Mouse (Mus musculus) fat pad, adult 2 months (tissue): ENCODE results near the gene Gm3159.
"Not testable (repeated sequence)": the region's sequence is repeated elsewhere in the genome, so short reads cannot be mapped to it uniquely, and the experiment has no call there.

Experiments
- DNase-seq: peaks from one replicate; pipeline ENCODE4 v3.0.0-alpha.2; 2011; ENCODE audit warnings: low read depth, low spot score; ENCODE audit errors: extremely low read depth

Gene Gm3159

DNA sequence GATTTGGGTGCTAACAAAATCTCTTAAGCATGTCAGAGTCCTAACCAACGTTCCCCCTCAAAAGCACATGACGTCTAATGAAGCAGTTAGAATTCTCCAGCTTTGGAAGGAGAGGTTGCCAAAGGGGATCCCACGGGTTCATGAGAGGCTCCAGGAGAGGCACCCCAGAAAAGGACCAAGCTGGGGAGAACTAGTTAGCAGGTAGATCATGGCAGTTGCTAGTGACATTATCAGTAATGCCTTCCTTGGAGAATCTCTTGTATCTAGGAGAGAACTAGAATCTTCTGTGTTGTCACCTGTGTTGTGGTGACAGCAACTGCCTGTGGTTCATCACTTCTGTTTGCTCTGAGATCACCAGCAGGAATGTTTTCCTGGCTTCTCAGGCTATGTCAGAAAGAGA lies at the start of gene Gm3159:
Gene Gm3159, plus strand, starts transcription at position 301 of the 400 bp plus-strand sequence.
- not testable (repeated sequence) for DNase-seq

DNA sequence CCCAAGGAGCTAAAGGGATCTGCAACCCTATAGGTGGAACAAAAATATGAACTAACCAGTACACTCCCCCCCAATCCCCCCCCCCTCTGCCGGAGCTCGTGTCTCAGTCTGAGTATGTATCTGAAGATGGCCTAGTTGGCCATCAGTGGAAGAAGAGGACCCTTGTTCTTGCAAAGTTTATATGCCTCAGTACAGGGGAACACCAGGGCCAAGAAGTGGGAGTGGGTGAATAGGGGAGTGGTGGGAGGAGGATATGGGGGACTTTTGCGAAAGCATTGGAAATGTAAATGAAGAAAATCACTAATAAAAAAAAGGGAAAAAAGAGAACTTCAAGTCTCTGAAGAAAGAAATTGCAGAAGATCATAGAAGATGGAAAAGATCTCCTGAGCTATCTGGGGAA lies 28.3 kb upstream of the Gm3159 start:
- not testable (repeated sequence) for DNase-seq

DNA sequence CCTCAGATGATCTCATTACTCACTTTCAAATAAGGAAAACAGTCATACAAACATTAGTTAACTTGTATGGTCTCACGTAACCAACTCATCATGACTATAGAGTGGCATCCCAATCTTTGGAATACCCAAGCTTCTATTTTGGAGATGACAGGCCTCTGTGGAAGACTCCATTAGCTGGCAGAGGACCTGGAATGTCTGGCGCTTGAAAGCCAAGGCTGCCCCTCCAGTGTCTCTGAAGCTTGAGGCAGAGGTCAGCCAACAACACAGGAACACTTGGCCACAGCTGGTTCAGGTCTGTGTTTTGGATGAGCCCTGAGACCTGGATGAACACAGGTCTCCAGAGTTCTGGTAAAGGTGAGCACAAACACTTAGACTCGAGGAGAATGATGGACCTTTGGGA lies 27.6 kb upstream of the Gm3159 start:
- DNase-seq: not testable (repeated sequence)

DNA sequence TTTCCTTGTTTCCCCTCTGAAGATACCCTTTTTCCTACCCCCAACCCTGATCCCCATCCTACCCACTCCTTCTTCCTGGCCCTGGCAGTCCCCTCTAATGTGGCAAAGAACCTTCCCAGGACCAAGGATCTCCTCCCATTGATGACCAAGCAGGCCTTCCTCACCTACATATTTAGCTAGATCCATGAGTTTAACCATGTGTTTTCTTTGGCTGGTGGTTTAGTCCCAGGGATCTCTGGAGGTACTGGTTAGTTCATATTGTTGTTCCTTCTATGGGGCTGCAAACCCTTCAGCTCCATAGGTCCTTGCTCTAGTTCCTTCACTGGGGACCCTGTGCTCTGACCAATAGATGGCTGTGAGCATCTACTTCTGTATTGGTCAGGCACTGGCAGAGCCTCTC lies 19.5 kb upstream of the Gm3159 start:
- not testable (repeated sequence) for DNase-seq

DNA sequence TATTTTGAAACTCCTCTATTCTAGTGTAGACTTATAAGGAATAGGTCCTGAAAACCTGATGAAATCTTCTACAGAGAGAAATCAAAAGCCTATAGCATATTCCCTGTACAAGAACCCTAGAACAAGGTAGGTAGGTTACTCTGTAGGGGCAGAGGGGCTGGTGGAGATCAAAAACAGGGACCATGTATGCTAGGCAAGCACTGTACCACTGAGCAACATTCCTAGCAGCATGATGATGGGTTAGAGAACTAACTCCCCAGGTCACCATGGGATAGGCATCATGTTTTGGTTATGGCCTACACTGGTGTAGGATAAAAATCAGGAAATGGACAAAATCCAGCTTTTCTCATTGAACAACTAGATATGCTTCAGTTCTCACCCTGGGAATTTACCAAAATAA lies 11.7 kb upstream of the Gm3159 start:
- DNase-seq: not testable (repeated sequence)

DNA sequence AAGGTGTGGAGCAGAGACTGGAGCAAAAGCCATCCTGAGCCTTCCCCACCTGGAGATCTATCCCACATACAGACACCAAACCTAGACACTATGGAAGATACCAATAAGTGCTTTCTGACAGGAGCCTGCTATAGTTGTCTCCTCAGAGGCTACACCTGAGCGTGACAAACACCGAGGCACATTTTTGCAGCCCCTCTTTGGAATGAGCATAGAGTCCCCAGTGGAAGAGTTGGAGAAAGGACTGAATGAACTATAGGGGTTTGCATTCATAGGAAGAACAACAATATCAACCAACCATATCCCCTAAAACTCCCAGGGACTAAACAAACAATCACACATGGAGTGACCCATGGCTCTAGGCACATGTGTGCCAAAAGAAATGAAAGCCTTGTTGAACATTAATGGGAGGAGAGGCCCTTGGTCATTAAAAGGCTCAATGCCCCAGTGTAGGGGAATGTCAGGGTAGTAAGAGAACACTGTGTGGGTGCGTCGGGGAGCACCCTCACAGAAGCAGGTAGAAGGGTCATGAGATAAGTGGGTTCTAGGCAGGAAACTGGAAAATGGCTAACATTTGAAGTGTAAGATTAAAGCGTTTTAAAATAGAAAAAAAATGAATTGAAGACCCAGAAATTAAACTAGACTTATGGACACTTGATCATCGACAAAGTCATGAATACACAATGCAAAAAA lies 4.3 kb upstream of the Gm3159 start:
- not testable (repeated sequence) for DNase-seq

DNA sequence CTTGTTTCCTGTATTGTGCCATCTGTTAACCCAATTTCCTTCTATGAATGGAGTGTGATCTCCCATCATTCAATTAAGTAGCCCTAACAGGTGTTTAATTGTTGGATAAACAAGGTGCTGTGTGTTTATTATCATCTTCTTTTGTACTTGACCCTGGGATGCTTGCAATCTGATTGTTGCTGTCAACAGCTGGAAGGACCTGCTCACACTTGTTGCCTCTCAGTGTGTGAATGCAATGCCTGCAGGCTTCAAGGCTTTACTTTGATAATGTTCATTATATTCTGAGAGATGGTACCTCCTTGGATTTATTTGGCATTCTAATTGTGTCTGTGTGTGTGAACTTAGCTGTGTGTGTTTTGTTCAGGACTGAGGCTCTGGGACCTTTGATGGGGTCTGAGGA lies 1.3 kb downstream of the Gm3159 start:
- DNase-seq: not testable (repeated sequence)

DNA sequence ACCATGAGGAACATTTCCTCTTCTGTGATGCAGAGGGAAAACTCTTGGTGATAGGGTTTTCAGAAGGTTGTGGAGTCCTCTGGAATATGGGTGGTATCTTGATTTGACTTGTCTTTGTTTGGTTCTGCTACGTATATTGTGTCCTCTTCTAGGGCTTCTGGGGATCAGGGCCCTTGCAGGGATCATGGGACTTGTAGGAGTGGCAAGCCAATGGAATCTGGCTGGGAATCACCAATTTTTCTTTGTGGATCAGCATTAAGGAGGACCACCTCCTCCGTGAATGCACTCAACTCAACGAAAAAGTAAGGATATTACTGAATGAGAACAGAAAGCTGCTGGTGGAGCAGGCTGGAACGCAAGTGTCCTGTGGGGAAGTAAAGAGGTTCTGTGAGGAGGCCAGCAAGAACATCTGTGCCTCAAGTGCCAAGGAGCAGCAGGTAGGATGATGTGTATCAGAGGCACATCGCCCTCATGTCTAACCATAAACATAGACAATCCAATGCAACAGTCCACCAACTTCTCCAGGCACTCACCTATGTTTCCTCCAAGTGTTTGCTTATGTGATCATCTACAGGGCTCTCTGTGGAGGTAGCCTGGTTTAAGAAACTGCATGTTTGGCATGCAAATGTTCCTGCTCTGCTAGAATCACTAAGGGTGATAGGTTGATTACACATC lies 2.9 kb downstream of the Gm3159 start:
- DNase-seq: not testable (repeated sequence)

DNA sequence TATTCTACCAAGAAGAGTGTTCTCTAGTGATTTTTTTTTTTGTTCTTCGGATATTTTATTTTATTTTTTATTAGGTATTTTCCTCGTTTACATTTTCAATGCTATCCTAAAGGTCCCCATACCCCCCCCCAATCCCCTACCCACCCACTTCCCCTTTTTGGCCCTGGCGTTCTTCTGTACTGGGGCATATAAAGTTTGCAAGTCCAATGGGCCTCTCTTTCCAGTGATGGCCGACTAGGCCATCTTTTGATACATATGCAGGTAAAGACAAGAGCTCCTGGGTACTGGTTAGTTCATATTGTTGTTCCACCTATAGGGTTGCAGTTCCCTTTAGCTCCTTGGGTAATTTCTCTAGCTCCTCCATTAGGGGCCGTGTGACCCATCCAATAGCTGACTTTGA lies 3.9 kb downstream of the Gm3159 start:
- not testable (repeated sequence) for DNase-seq

DNA sequence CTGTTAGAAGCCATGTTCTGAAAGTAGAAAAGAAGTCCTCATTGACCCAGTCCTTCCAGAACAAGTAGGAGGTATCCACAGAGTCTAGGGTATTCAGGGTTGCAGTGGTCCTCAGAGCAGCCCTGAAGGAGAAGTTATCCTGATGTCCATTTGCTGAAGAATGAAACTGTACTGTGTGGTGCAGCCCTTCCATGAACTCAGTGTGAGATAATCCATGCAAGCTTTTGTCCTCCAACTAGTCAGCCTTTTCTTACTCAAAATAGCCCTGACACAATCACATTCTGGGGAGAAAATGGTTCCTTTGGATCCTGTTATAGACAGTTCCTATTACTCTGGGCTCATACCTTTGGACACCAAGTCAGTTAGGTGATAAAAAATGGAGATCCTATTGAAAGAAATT lies 6.5 kb downstream of the Gm3159 start:
- DNase-seq: not testable (repeated sequence)

DNA sequence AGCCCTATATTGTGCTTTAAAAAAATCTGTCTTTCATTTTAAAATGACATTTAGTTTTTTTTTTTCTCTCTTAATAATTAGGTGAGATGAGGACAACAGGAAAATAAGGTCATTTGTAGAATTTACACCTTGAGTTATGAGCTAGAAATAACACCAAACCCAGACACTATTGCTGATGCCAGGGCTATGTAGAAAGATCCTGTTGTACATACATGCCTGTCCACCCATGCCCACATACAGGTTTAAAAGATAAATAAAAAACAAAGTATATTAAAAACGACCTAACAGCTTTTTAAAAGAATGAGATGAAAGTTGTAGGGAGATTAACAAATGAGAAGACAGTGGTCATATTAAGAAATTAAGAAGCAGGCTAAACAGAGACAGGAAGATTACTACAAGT lies 12.6 kb downstream of the Gm3159 start:
- DNase-seq: not testable (repeated sequence)

DNA sequence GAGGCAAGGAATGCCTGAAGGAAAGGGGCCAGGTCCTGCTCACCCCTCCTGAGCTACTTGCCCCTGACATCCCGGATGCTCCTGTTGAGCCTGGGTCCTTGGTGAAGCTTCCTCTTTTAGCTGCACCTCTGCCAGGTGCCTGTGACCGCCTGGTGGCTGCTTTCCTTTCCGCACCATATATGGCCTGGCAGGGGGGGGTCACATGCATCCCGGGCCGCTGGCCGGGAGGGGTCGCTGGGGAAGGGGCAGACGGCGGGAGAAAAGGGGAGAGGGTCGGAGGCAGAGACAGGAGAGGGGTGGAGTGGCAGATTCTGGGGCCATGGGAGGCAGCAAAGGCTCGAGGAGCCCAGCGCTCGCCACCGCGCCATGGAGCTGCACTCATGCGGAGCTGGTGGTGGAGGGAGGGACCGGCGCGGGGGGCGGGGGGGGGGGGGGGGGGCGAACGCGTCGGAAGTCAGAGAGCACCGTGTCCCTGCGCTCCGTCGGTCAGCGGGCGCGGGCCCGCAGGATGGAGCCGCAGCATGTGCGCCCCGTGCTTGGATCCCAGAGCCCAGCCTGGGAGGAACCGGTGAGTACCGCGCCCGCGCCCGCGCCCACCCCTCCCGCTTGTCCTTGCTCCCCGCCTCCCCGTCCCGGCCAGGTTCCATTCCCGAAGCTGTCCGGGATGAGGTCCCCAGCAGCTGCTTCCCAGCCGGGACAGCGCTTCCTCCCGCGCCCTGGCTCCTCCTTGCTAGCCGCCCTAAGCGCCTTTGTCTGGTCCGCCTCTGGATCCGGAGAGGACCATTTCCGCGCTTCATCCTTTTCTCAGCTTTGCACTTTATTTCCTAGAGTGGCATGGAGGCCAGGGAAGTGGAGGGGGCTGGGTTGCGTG lies 17.9 kb downstream of the Gm3159 start, which contains the start of gene Gm3164:
Gene Gm3164, plus strand, starts transcription at position 484 of the 871 bp plus-strand sequence.
- not testable (repeated sequence) for DNase-seq

DNA sequence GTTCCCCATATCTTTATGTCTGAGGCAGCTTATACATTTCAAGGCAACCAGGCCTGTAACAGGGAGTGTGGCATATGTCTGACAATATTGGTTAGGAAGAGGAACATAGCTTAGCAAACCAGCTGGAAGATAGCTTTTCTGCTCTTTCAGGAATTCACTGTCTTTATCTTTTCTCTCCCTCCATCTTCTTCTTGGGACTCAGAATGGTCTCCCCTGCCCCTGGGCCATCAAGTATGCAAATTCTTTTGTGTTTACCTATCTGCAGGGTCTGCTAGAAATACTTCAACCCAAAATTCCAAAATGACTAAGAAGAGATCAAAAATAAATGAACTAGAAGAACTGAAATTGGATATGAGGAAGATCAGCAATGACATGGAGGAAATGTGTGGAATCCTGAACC lies 33.4 kb downstream of the Gm3159 start, which contains the start of gene Gm3173:
Gene Gm3173, plus strand, starts transcription at position 301 of the 400 bp plus-strand sequence.
- DNase-seq: not testable (repeated sequence)
